Mouse (Mus musculus) hindbrain, embryonic 15.5 days (tissue): Measurements from ENCODE around the gene Per2. TPM values are rescaled to one million over a fixed set of nuclear protein-coding genes. Genes with fewer than 3 reads are reported as not detected.
A peak's percentile ranks its signal among the peaks of the same experiment; 100 is the strongest.

Experiments
- ATAC-seq: fragments of 200-750 bp; cut with Nextera tagmentation; 2 replicates; pipeline ENCODE4 v1.8.0; 2017; ENCODE audit warnings: low read depth, moderate number of reproducible peaks, moderate TSS enrichment; ENCODE audit not compliant: low FRiP score
- H3K27ac ChIP-seq: fragments of 300-500 bp; sonication (generic); replicated peaks from 2 replicates; pipeline ENCODE4 v1.5.1; 2015; ENCODE audit warnings: mild to moderate bottlenecking, inconsistent platforms
- H3K27me3 ChIP-seq: fragments of 300-500 bp; sonication (generic); 2 replicates; pipeline ENCODE4 v1.6.1; 2015; ENCODE audit warnings: control low read depth, inconsistent platforms
- H3K36me3 ChIP-seq: fragments of 300-500 bp; sonication (generic); 2 replicates; pipeline ENCODE4 v1.6.1; 2015; ENCODE audit warnings: control low read depth, inconsistent platforms
- H3K4me1 ChIP-seq: fragments of 300-500 bp; sonication (generic); replicated peaks from 2 replicates; pipeline ENCODE4 v1.6.1; 2015; ENCODE audit warnings: control low read depth, inconsistent platforms
- H3K4me2 ChIP-seq: fragments of 300-500 bp; sonication (generic); 2 replicates; pipeline ENCODE4 v1.6.1; 2015; ENCODE audit warnings: moderate library complexity, mild to moderate bottlenecking, inconsistent platforms
- H3K4me3 ChIP-seq: fragments of 300-500 bp; sonication (generic); 2 replicates; pipeline ENCODE4 v1.5.1; 2015; ENCODE audit warnings: mild to moderate bottlenecking, inconsistent platforms
- H3K9ac ChIP-seq: fragments of 300-500 bp; sonication (generic); 2 replicates; pipeline ENCODE4 v1.6.1; 2015; ENCODE audit warnings: inconsistent platforms
- H3K9me3 ChIP-seq: fragments of 300-500 bp; sonication (generic); 2 replicates; pipeline ENCODE4 v1.6.1; 2016; ENCODE audit warnings: control low read depth, inconsistent platforms
- WGBS: fragments of 180-500 bp; shearing (Covaris S2); methylation state at CpG from one replicate; pipeline ENCODE4 v1.1.7; 2015; 5-methylcytosine and 5-hydroxymethylcytosine counted together
- polyA plus RNA-seq: library from polyadenylated mRNA; unstranded; fragments of >200 nt; fragmentation: Nextera tagmentation; extraction: Ambion mirVana; gene quantifications from 2 replicates; pipeline ENCODE4 v1.2.1, GENCODE M21; 2015

The Per2 gene
- 6.0 and 6.1 TPM in 2 replicates for polyA plus RNA-seq

GRCm38 (mm10) chr1:91459059-91459809, at the start of gene Per2:
TSS of gene Per2 (minus strand) at chr1:91459324.
- under 1% methylated on average over 87 of the region's 91 CpGs for WGBS
- H3K9me3 ChIP-seq, result no peaks in the 10 kb centered on the region
- no peaks in the 10 kb centered on the region for H3K36me3 ChIP-seq
- H3K27ac ChIP-seq, result peak within 1 kb of the TSS; percentile 81
- peak; percentile 98 for ATAC-seq
- H3K27me3 ChIP-seq, result no peaks in the 10 kb centered on the region
- H3K4me1 ChIP-seq, result peaks cover 49% of the 10 kb centered on the region
- peak within 1 kb of the TSS; percentile 63 for H3K9ac ChIP-seq
- peak within 1 kb of the TSS; percentile 91 for H3K4me3 ChIP-seq
- H3K4me2 ChIP-seq, result peak within 1 kb of the TSS; percentile 77

GRCm38 (mm10) chr1:91504615-91505014, 45.5 kb upstream of the Per2 start:
- Histone ChIP-seq H3K27me3 (no peaks in the 10 kb centered on the region), H3K9ac (no peak overlapping the region), H3K9me3 (no peaks in the 10 kb centered on the region), H3K36me3 (peaks cover 46% of the 10 kb centered on the region), H3K4me1 (no peaks in the 10 kb centered on the region), H3K4me2 (no peak overlapping the region), H3K27ac (no peak overlapping the region), H3K4me3 (no peak overlapping the region)
- ATAC-seq, result no peak
- 78% methylated on average over 3 of the region's 3 CpGs for WGBS

- 96% methylated on average over 6 of the region's 6 CpGs for WGBS
- Histone ChIP-seq H3K9ac (no peak overlapping the region), H3K4me2 (no peak overlapping the region), H3K4me1 (peaks cover 26% of the 10 kb centered on the region), H3K4me3 (no peak overlapping the region), H3K27ac (no peak overlapping the region), H3K9me3 (no peaks in the 10 kb centered on the region), H3K27me3 (no peaks in the 10 kb centered on the region), H3K36me3 (peaks cover 27% of the 10 kb centered on the region)
- no peak for ATAC-seq
These were observed 39.5 kb upstream of the Per2 start for GRCm38 (mm10) chr1:91498579-91498978.

GRCm38 (mm10) chr1:91495321-91495720, 36.2 kb upstream of the Per2 start:
- no peak for ATAC-seq
- WGBS, result 57% methylated on average over 5 of the region's 5 CpGs
- H3K4me3 ChIP-seq, result peak overlapping the region; percentile 86
- H3K27ac ChIP-seq, result no peak overlapping the region
- H3K27me3 ChIP-seq, result no peaks in the 10 kb centered on the region
- no peaks in the 10 kb centered on the region for H3K9me3 ChIP-seq
- peaks cover 26% of the 10 kb centered on the region for H3K4me1 ChIP-seq
- H3K9ac ChIP-seq, result peak overlapping the region; percentile 69
- peaks cover 4% of the 10 kb centered on the region; the same call in 1 of the 2 replicates for H3K36me3 ChIP-seq
- peak overlapping the region; percentile 81 for H3K4me2 ChIP-seq

GRCm38 (mm10) chr1:91494457-91495140, 35.5 kb upstream of the Per2 start, which contains the start of gene Traf3ip1:
TSS of gene Traf3ip1 (plus strand) at chr1:91494647.
- under 1% methylated on average over 75 of the region's 79 CpGs for WGBS
- H3K27ac ChIP-seq, result peak within 1 kb of the TSS; percentile 62; the same call in 1 of the 2 replicates
- H3K4me1 ChIP-seq, result peaks cover 26% of the 10 kb centered on the region
- 0 out of 2 replicates have a peak, but pooled peaks cover 4% of the 10 kb centered on the region for H3K36me3 ChIP-seq
- no peaks in the 10 kb centered on the region for H3K27me3 ChIP-seq
- ATAC-seq, result peak; percentile 98
- peak within 1 kb of the TSS; percentile 81 for H3K4me2 ChIP-seq
- H3K4me3 ChIP-seq, result peak within 1 kb of the TSS; percentile 86
- H3K9me3 ChIP-seq, result no peaks in the 10 kb centered on the region
- H3K9ac ChIP-seq, result peak within 1 kb of the TSS; percentile 69

- Histone ChIP-seq H3K4me1 (peaks cover 26% of the 10 kb centered on the region), H3K27me3 (no peaks in the 10 kb centered on the region), H3K9me3 (no peaks in the 10 kb centered on the region), H3K36me3 (no peaks in the 10 kb centered on the region), H3K4me3 (peak overlapping the region; percentile 86), H3K9ac (peak overlapping the region; percentile 69; the same call in 1 of the 2 replicates), H3K4me2 (peak overlapping the region; percentile 81), H3K27ac (0 out of 2 replicates have a peak overlapping the region, but pooled peaks have one; percentile 62)
- peak; percentile 10; the same call in 1 of the 2 replicates for ATAC-seq
- WGBS, result 49% methylated on average over 3 of the region's 3 CpGs
These were observed 34.8 kb upstream of the Per2 start for GRCm38 (mm10) chr1:91493938-91494337.

GRCm38 (mm10) chr1:91492740-91493139, 33.6 kb upstream of the Per2 start:
- 8% methylated on average over 2 of the region's 2 CpGs for WGBS
- no peak overlapping the region for H3K4me2 ChIP-seq
- no peaks in the 10 kb centered on the region for H3K9me3 ChIP-seq
- no peak overlapping the region for H3K9ac ChIP-seq
- no peaks in the 10 kb centered on the region for H3K27me3 ChIP-seq
- H3K4me1 ChIP-seq, result peaks cover 26% of the 10 kb centered on the region
- H3K27ac ChIP-seq, result no peak overlapping the region
- no peaks in the 10 kb centered on the region for H3K36me3 ChIP-seq
- no peak overlapping the region for H3K4me3 ChIP-seq
- no peak for ATAC-seq

GRCm38 (mm10) chr1:91490322-91490721, 31.2 kb upstream of the Per2 start:
- 79% methylated on average over 1 of the region's 1 CpGs for WGBS
- H3K27me3 ChIP-seq, result no peaks in the 10 kb centered on the region
- H3K4me1 ChIP-seq, result peaks cover 8% of the 10 kb centered on the region
- ATAC-seq, result no peak
- H3K4me3 ChIP-seq, result no peak overlapping the region
- no peaks in the 10 kb centered on the region for H3K9me3 ChIP-seq
- no peak overlapping the region for H3K27ac ChIP-seq
- no peak overlapping the region for H3K4me2 ChIP-seq
- H3K9ac ChIP-seq, result no peak overlapping the region
- H3K36me3 ChIP-seq, result no peaks in the 10 kb centered on the region

- Histone ChIP-seq H3K27ac (no peak overlapping the region), H3K4me3 (no peak overlapping the region), H3K36me3 (no peaks in the 10 kb centered on the region), H3K4me1 (no peaks in the 10 kb centered on the region), H3K4me2 (no peak overlapping the region), H3K9ac (no peak overlapping the region), H3K9me3 (no peaks in the 10 kb centered on the region), H3K27me3 (no peaks in the 10 kb centered on the region)
- WGBS, result 80% methylated on average over 3 of the region's 3 CpGs
- ATAC-seq, result no peak
These were observed 27.0 kb upstream of the Per2 start for GRCm38 (mm10) chr1:91486165-91486564.

GRCm38 (mm10) chr1:91485422-91485821, 26.3 kb upstream of the Per2 start:
- Histone ChIP-seq H3K27me3 (no peaks in the 10 kb centered on the region), H3K4me3 (no peak overlapping the region), H3K9me3 (no peaks in the 10 kb centered on the region), H3K4me2 (no peak overlapping the region), H3K4me1 (no peaks in the 10 kb centered on the region), H3K9ac (no peak overlapping the region), H3K36me3 (no peaks in the 10 kb centered on the region), H3K27ac (no peak overlapping the region)
- no peak for ATAC-seq
- 82% methylated on average over 3 of the region's 3 CpGs for WGBS

- no peak overlapping the region for H3K27ac ChIP-seq
- H3K27me3 ChIP-seq, result no peaks in the 10 kb centered on the region
- H3K36me3 ChIP-seq, result no peaks in the 10 kb centered on the region
- H3K9ac ChIP-seq, result no peak overlapping the region
- 79% methylated on average over 5 of the region's 5 CpGs for WGBS
- H3K9me3 ChIP-seq, result no peaks in the 10 kb centered on the region
- no peak overlapping the region for H3K4me3 ChIP-seq
- no peak for ATAC-seq
- H3K4me2 ChIP-seq, result no peak overlapping the region
- H3K4me1 ChIP-seq, result no peaks in the 10 kb centered on the region
These were observed 24.9 kb upstream of the Per2 start for GRCm38 (mm10) chr1:91484011-91484346.

- H3K9me3 ChIP-seq, result no peaks in the 10 kb centered on the region
- H3K4me1 ChIP-seq, result no peaks in the 10 kb centered on the region
- H3K27ac ChIP-seq, result no peak overlapping the region
- H3K27me3 ChIP-seq, result no peaks in the 10 kb centered on the region
- H3K4me3 ChIP-seq, result no peak overlapping the region
- 53% methylated on average over 10 of the region's 10 CpGs for WGBS
- ATAC-seq, result no peak
- H3K9ac ChIP-seq, result no peak overlapping the region
- no peak overlapping the region for H3K4me2 ChIP-seq
- H3K36me3 ChIP-seq, result no peaks in the 10 kb centered on the region
These were observed 24.3 kb upstream of the Per2 start for GRCm38 (mm10) chr1:91483304-91484010.
